Mouse (Mus musculus): ENCODE data around the gene Rsrc1. TPM values are rescaled to one million over a fixed set of nuclear protein-coding genes. Genes with fewer than 3 reads are reported as not detected.

Rsrc1 gene
- polyA plus RNA-seq, 1 experiment from 2014 or later, result 25.1 TPM

GRCm38 (mm10) chr3:67358376-67358775, 377.2 kb downstream of the Rsrc1 start:
- Histone ChIP-seq H3K4me1 (no peaks in the 10 kb centered on the region), H3K9me3 (no peaks in the 10 kb centered on the region), H3K36me3 (0 out of 2 replicates have a peak, but pooled peaks cover 6% of the 10 kb centered on the region), H3K27me3 (replicated peaks) (no peaks in the 10 kb centered on the region), H3K4me2 (no peak overlapping the region), H3K9ac (no peak overlapping the region), H3K4me3 (replicated peaks) (no peak overlapping the region), H3K27ac (no peak overlapping the region)
- WGBS, result 74% methylated on average over 7 of the region's 7 CpGs
- no peak for ATAC-seq (ENCODE audit: insufficient read depth, low FRiP score, low read depth)

DNA sequence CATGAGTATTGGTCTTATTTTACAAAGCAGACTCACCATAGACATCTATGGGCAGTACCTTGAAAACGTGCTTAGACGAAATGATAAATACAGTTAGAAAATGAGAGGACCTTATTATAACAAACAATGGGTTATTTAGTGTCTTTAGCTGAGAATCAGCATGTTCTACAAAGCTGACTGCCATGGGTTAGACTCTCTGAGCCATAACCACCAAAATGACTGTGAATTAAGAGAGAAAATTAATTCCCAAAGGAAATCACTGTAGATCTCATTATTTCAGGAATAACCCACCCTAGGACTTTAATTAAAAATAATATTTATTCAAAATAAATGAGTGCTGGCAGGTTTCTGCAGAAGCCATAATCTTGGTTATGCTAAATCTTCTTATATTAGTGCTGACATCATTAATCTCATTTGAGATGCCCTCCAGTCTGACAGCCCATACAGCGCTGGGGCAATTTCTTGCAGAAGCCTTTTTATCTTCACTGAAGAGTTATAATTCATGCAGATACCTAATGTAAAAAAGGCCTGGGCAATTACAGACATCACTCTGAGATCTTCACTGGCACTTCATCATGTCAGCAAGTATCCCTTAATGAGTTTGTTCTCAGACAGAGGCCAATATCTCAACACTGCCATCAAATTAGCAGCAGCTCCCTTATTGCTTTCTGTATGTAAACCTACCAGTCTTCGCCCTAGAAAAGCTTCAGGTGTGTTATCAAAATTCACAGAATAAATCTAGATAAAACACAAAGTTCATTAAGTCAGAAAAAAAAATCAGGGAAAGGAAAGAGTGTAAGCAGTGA, 385.1 kb downstream of the Rsrc1 start:
- Histone ChIP-seq H3K4me3 (replicated peaks) (no peak overlapping the region), H3K4me2 (no peak overlapping the region), H3K27me3 (replicated peaks) (no peaks in the 10 kb centered on the region), H3K9me3 (no peaks in the 10 kb centered on the region), H3K36me3 (no peaks in the 10 kb centered on the region), H3K4me1 (no peaks in the 10 kb centered on the region), H3K9ac (no peak overlapping the region), H3K27ac (no peak overlapping the region)
- WGBS, result 75% methylated on average over 4 of the region's 4 CpGs
- ATAC-seq (ENCODE audit: insufficient read depth, low FRiP score, low read depth), result no peak

DNA sequence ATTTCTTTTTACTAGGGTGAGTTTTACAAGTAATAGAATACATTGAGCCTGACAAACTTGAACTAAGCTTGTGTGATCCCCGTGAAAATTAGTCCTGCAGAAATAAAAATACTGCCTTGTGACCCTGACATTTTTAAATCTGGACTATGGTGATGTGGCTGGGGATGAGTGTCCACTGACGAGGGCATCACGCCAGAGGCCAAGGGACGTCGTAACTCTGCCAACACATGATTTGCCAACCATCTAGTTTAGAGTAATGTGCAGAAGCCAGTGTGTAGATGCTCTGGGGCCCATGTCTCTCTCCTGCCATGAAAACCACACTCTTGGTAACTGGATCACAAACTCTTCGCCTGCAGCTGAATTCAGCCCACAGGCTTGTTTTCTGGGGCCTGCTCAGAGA, 386.3 kb downstream of the Rsrc1 start:
- Histone ChIP-seq H3K27me3 (replicated peaks) (no peaks in the 10 kb centered on the region), H3K4me2 (no peak overlapping the region), H3K4me1 (no peaks in the 10 kb centered on the region), H3K36me3 (no peaks in the 10 kb centered on the region), H3K9ac (no peak overlapping the region), H3K27ac (no peak overlapping the region), H3K4me3 (replicated peaks) (no peak overlapping the region), H3K9me3 (no peaks in the 10 kb centered on the region)
- WGBS, result 89% methylated on average over 6 of the region's 6 CpGs
- ATAC-seq (ENCODE audit: insufficient read depth, low FRiP score, low read depth), result no peak

GRCm38 (mm10) chr3:67369407-67370079, 388.4 kb downstream of the Rsrc1 start:
- WGBS, result 77% methylated on average over 5 of the region's 5 CpGs
- no peak overlapping the region for H3K4me2 ChIP-seq
- ATAC-seq (ENCODE audit: insufficient read depth, low FRiP score, low read depth), result no peak
- no peaks in the 10 kb centered on the region for H3K9me3 ChIP-seq
- no peaks in the 10 kb centered on the region for H3K36me3 ChIP-seq
- H3K9ac ChIP-seq, result no peak overlapping the region
- H3K4me3 ChIP-seq (replicated peaks), result no peak overlapping the region
- H3K4me1 ChIP-seq, result no peaks in the 10 kb centered on the region
- H3K27me3 ChIP-seq (replicated peaks), result no peaks in the 10 kb centered on the region
- H3K27ac ChIP-seq, result no peak overlapping the region

- Histone ChIP-seq H3K4me1 (no peaks in the 10 kb centered on the region), H3K9me3 (no peaks in the 10 kb centered on the region), H3K4me2 (no peak overlapping the region), H3K36me3 (no peaks in the 10 kb centered on the region), H3K27me3 (replicated peaks) (no peaks in the 10 kb centered on the region), H3K9ac (no peak overlapping the region), H3K4me3 (replicated peaks) (no peak overlapping the region), H3K27ac (no peak overlapping the region)
- 66% methylated on average over 4 of the region's 4 CpGs for WGBS
- ATAC-seq (ENCODE audit: insufficient read depth, low FRiP score, low read depth), result no peak
These were observed 391.0 kb downstream of the Rsrc1 start for GRCm38 (mm10) chr3:67372194-67372593.

GRCm38 (mm10) chr3:67372781-67373180, 391.6 kb downstream of the Rsrc1 start:
- Histone ChIP-seq H3K4me1 (no peaks in the 10 kb centered on the region), H3K4me3 (replicated peaks) (no peak overlapping the region), H3K27me3 (replicated peaks) (no peaks in the 10 kb centered on the region), H3K4me2 (no peak overlapping the region), H3K27ac (no peak overlapping the region), H3K9me3 (no peaks in the 10 kb centered on the region), H3K9ac (no peak overlapping the region), H3K36me3 (no peaks in the 10 kb centered on the region)
- ATAC-seq (ENCODE audit: insufficient read depth, low FRiP score, low read depth), result no peak
- 51% methylated on average over 5 of the region's 5 CpGs for WGBS

- Histone ChIP-seq H3K27ac (no peak within 1 kb of the TSS), H3K4me3 (replicated peaks) (peak within 1 kb of the TSS; percentile 49), H3K4me1 (no peaks in the 10 kb centered on the region), H3K4me2 (peak within 1 kb of the TSS; percentile 91), H3K9ac (peak within 1 kb of the TSS; percentile 34; the same call in 1 of the 2 replicates), H3K36me3 (no peaks in the 10 kb centered on the region), H3K9me3 (no peaks in the 10 kb centered on the region), H3K27me3 (replicated peaks) (no peaks in the 10 kb centered on the region)
- peak; percentile 94 for ATAC-seq (ENCODE audit: insufficient read depth, low FRiP score, low read depth)
- WGBS, result under 1% methylated on average over 35 of the region's 35 CpGs
These were observed 392.7 kb downstream of the Rsrc1 start, which contains the start of gene Mlf1 for GRCm38 (mm10) chr3:67373872-67374271. Mlf1 (plus strand) TSS chr3:67374097.

GRCm38 (mm10) chr3:67374360-67374778, 393.2 kb downstream of the Rsrc1 start:
- no peak overlapping the region for H3K27ac ChIP-seq
- H3K4me3 ChIP-seq (replicated peaks), result peak overlapping the region; percentile 49
- no peak for ATAC-seq (ENCODE audit: insufficient read depth, low FRiP score, low read depth)
- no peaks in the 10 kb centered on the region for H3K4me1 ChIP-seq
- H3K4me2 ChIP-seq, result peak overlapping the region; percentile 91
- H3K9me3 ChIP-seq, result no peaks in the 10 kb centered on the region
- H3K36me3 ChIP-seq, result no peaks in the 10 kb centered on the region
- WGBS, result 34% methylated on average over 7 of the region's 7 CpGs
- H3K27me3 ChIP-seq (replicated peaks), result no peaks in the 10 kb centered on the region
- H3K9ac ChIP-seq, result 0 out of 2 replicates have a peak overlapping the region, but pooled peaks have one; percentile 34

- 28% methylated on average over 3 of the region's 3 CpGs for WGBS
- no peaks in the 10 kb centered on the region for H3K36me3 ChIP-seq
- no peak for ATAC-seq (ENCODE audit: insufficient read depth, low FRiP score, low read depth)
- H3K27ac ChIP-seq, result no peak within 1 kb of the TSS
- no peaks in the 10 kb centered on the region for H3K9me3 ChIP-seq
- no peaks in the 10 kb centered on the region for H3K27me3 ChIP-seq (replicated peaks)
- H3K9ac ChIP-seq, result peak within 1 kb of the TSS; percentile 34; the same call in 1 of the 2 replicates
- H3K4me2 ChIP-seq, result peak within 1 kb of the TSS; percentile 91
- H3K4me3 ChIP-seq (replicated peaks), result peak within 1 kb of the TSS; percentile 49
- no peaks in the 10 kb centered on the region for H3K4me1 ChIP-seq
These were observed 393.9 kb downstream of the Rsrc1 start, which contains the start of gene Gm17402 for GRCm38 (mm10) chr3:67375063-67375462. Gm17402 (minus strand) TSS chr3:67375163.

DNA sequence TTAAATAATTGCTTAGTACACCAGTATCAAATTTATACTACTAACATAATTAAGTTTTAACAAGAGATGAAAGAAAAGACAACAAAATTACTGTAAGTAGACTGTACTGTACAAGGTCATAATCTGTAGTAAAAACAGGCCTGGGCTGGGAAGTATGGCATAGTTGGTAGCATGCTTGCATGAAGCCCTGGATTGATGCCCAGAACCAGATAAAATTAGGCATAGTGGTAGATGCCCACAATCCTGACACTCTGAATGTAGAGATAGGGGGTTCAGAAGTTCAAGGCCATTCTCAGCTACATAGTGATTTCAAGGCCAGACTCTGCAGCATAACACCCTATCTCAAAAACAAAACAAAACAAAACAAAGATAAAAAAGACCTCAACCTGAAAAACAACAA, 397.0 kb downstream of the Rsrc1 start:
- no peak overlapping the region for H3K4me3 ChIP-seq (replicated peaks)
- H3K4me2 ChIP-seq, result no peak overlapping the region
- ATAC-seq (ENCODE audit: insufficient read depth, low FRiP score, low read depth), result no peak
- H3K27me3 ChIP-seq (replicated peaks), result no peaks in the 10 kb centered on the region
- H3K9me3 ChIP-seq, result no peaks in the 10 kb centered on the region
- no peak overlapping the region for H3K27ac ChIP-seq
- no peaks in the 10 kb centered on the region for H3K4me1 ChIP-seq
- H3K36me3 ChIP-seq, result no peaks in the 10 kb centered on the region
- no peak overlapping the region for H3K9ac ChIP-seq

Data from stomach, embryonic 15.5 days (tissue).